Mouse (Mus musculus) embryonic facial prominence, embryonic 11.5 days (tissue): ENCODE measurements around the gene Ces2g. TPM values are rescaled to one million over a fixed set of nuclear protein-coding genes. Genes with fewer than 3 reads are reported as not detected.

Experiments
- ATAC-seq: fragments of 200-750 bp; cut with Nextera tagmentation; replicated peaks from 2 replicates; pipeline ENCODE4 v1.8.0; 2017; ENCODE audit warnings: low read depth; ENCODE audit not compliant: insufficient number of reproducible peaks, low FRiP score, low TSS enrichment
- DNase-seq: peaks from one replicate; pipeline ENCODE4 v3.0.0-alpha.2; 2015; ENCODE audit warnings: low spot score
- H3K27ac ChIP-seq: fragments of 300-500 bp; sonication (generic); replicated peaks from 2 replicates; pipeline ENCODE4 v1.5.1; 2014; ENCODE audit warnings: mild to moderate bottlenecking, low read depth, low read length, control low read depth
- H3K27me3 ChIP-seq: fragments of 300-500 bp; sonication (generic); 2 replicates; pipeline ENCODE4 v1.6.1; 2014; ENCODE audit warnings: mild to moderate bottlenecking, low read length, moderate library complexity, mixed read lengths; ENCODE audit not compliant: control insufficient read depth, insufficient read depth
- H3K36me3 ChIP-seq: fragments of 300-500 bp; sonication (generic); replicated peaks from 2 replicates; pipeline ENCODE4 v1.6.1; 2014; ENCODE audit warnings: low read depth, mild to moderate bottlenecking, low read length, moderate library complexity, mixed read lengths; ENCODE audit not compliant: control insufficient read depth, insufficient read depth
- H3K4me1 ChIP-seq: fragments of 300-500 bp; sonication (generic); 2 replicates; pipeline ENCODE4 v1.6.1; 2014; ENCODE audit warnings: low read length, mixed read lengths; ENCODE audit not compliant: control insufficient read depth, insufficient read depth
- H3K4me2 ChIP-seq: fragments of 300-500 bp; sonication (generic); 2 replicates; pipeline ENCODE4 v1.6.1; 2014; ENCODE audit warnings: low read depth, mild to moderate bottlenecking, control low read depth, low read length, moderate library complexity
- H3K4me3 ChIP-seq: fragments of 300-500 bp; sonication (generic); 2 replicates; pipeline ENCODE4 v1.5.1; 2014; ENCODE audit warnings: low read depth, low read length, control low read depth
- H3K9ac ChIP-seq: fragments of 300-500 bp; sonication (generic); replicated peaks from 2 replicates; pipeline ENCODE4 v1.6.1; 2014; ENCODE audit warnings: mild to moderate bottlenecking, control low read depth, low read length
- H3K9me3 ChIP-seq: fragments of 300-500 bp; sonication (generic); replicated peaks from 2 replicates; pipeline ENCODE4 v1.6.1; 2016; ENCODE audit warnings: mild to moderate bottlenecking, low read length, inconsistent platforms, mixed read lengths; ENCODE audit not compliant: control insufficient read depth
- WGBS: fragments of 180-500 bp; shearing (Covaris S2); extraction: QIAGEN DNeasy Blood & Tissue Kit; methylation state at CpG from one replicate; pipeline ENCODE4 v1.1.7; 2014; 5-methylcytosine and 5-hydroxymethylcytosine counted together
- polyA plus RNA-seq: library from polyadenylated mRNA; unstranded; fragments of >200 nt; fragmentation: Nextera tagmentation; extraction: Ambion mirVana; gene quantifications from 2 replicates; pipeline ENCODE4 v1.2.1, GENCODE M21; 2014

Ces2g gene
- not detected in 2 replicates for polyA plus RNA-seq

GRCm38 (mm10) chr8:104961537-104961961 lies at the start of gene Ces2g:
Gene Ces2g, plus strand, starts transcription at chr8:104961718.
- Histone ChIP-seq H3K9ac (no peak within 1 kb of the TSS), H3K9me3 (no peaks in the 10 kb centered on the region), H3K4me2 (no peak within 1 kb of the TSS), H3K36me3 (no peaks in the 10 kb centered on the region), H3K27me3 (no peaks in the 10 kb centered on the region), H3K27ac (no peak within 1 kb of the TSS), H3K4me1 (no peaks in the 10 kb centered on the region), H3K4me3 (no peak within 1 kb of the TSS)
- DNase-seq (no peak), ATAC-seq (no peak)
- 72% methylated on average over 5 of the region's 5 CpGs for WGBS

DNA sequence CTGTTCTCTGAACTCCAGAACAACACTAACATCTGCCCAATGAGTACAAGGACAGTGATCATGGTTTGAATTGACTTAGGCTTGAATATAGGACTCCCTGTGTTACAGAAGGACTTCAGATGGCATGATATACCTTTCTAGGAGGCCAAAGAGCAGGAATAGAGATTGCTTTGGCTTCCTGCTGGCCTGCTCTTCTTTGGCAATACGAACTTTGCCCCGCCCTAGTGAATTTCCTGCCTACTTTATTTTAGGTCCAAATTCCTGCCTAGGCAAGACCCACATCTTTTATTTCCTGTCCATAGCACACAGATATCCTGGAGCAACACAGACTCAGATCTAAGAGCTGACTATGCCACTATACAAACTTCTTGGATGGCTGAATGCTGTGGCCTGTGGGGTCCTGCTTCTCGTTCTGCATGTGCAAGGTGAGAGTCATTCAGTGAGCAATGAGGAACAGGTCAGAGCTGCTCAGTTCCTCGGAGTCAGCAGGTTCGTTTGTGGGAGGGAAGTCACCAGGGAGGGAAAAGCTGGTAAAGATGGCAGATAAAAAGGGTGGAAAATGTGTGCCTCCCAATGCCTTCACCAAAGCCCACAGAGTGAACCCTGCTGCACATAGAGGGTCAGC lies 35.4 kb upstream of the Ces2g start, which contains the start of gene Ces2e:
Gene Ces2e, plus strand, starts transcription at position 289 of the 625 bp plus-strand sequence.
- Histone ChIP-seq H3K4me2 (no peak within 1 kb of the TSS), H3K9ac (no peak within 1 kb of the TSS), H3K27ac (no peak within 1 kb of the TSS), H3K36me3 (no peaks in the 10 kb centered on the region), H3K9me3 (no peaks in the 10 kb centered on the region), H3K27me3 (no peaks in the 10 kb centered on the region), H3K4me3 (no peak within 1 kb of the TSS), H3K4me1 (no peaks in the 10 kb centered on the region)
- DNase-seq (no peak), ATAC-seq (no peak)
- 89% methylated on average over 5 of the region's 5 CpGs for WGBS

- H3K27ac ChIP-seq = no peak overlapping the region
- no peak for ATAC-seq
These were observed 34.2 kb upstream of the Ces2g start for GRCm38 (mm10) chr8:104927301-104927700.

GRCm38 (mm10) chr8:104944665-104945064 lies 16.9 kb upstream of the Ces2g start:
- ATAC-seq = no peak

More at GRCm38 (mm10) chr8:104927301-104927700, 34.2 kb upstream of the Ces2g start:
- WGBS = 87% methylated on average over 3 of the region's 3 CpGs
- no peak for DNase-seq
- H3K36me3 ChIP-seq = no peaks in the 10 kb centered on the region
- H3K27me3 ChIP-seq = no peaks in the 10 kb centered on the region
- no peak overlapping the region for H3K4me2 ChIP-seq
- no peak overlapping the region for H3K4me3 ChIP-seq
- H3K9ac ChIP-seq = no peak overlapping the region
- H3K9me3 ChIP-seq = no peaks in the 10 kb centered on the region
- H3K4me1 ChIP-seq = no peaks in the 10 kb centered on the region

GRCm38 (mm10) chr8:104947056-104947455 lies 14.5 kb upstream of the Ces2g start, which contains the start of gene Ces2f:
Gene Ces2f, plus strand, starts transcription at chr8:104947356.
- 84% methylated on average over 4 of the region's 4 CpGs for WGBS
- ATAC-seq = no peak
- H3K4me2 ChIP-seq = no peak within 1 kb of the TSS

More at GRCm38 (mm10) chr8:104944665-104945064, 16.9 kb upstream of the Ces2g start:
- no peak overlapping the region for H3K27ac ChIP-seq
- no peak overlapping the region for H3K4me2 ChIP-seq
- no peaks in the 10 kb centered on the region for H3K4me1 ChIP-seq
- no peaks in the 10 kb centered on the region for H3K27me3 ChIP-seq
- WGBS = 78% methylated on average over 2 of the region's 2 CpGs
- H3K36me3 ChIP-seq = no peaks in the 10 kb centered on the region
- no peak overlapping the region for H3K4me3 ChIP-seq
- no peaks in the 10 kb centered on the region for H3K9me3 ChIP-seq
- no peak for DNase-seq
- no peak overlapping the region for H3K9ac ChIP-seq

GRCm38 (mm10) chr8:104949031-104949430 lies 12.5 kb upstream of the Ces2g start:
- DNase-seq = no peak
- Histone ChIP-seq H3K9me3 (no peaks in the 10 kb centered on the region), H3K27ac (no peak overlapping the region), H3K4me2 (no peak overlapping the region), H3K36me3 (no peaks in the 10 kb centered on the region), H3K27me3 (no peaks in the 10 kb centered on the region), H3K4me3 (no peak overlapping the region), H3K4me1 (no peaks in the 10 kb centered on the region), H3K9ac (no peak overlapping the region)
- no peak for ATAC-seq
- WGBS = 83% methylated on average over 5 of the region's 5 CpGs

More at GRCm38 (mm10) chr8:104947056-104947455, 14.5 kb upstream of the Ces2g start, which contains the start of gene Ces2f:
- no peak within 1 kb of the TSS for H3K27ac ChIP-seq
- no peak for DNase-seq
- H3K4me1 ChIP-seq = no peaks in the 10 kb centered on the region
- no peaks in the 10 kb centered on the region for H3K36me3 ChIP-seq
- no peak within 1 kb of the TSS for H3K4me3 ChIP-seq
- no peaks in the 10 kb centered on the region for H3K9me3 ChIP-seq
- H3K27me3 ChIP-seq = no peaks in the 10 kb centered on the region
- H3K9ac ChIP-seq = no peak within 1 kb of the TSS

GRCm38 (mm10) chr8:104962229-104962901 lies 847 bp downstream of the Ces2g start:
- 80% methylated on average over 8 of the region's 8 CpGs for WGBS
- no peak for ATAC-seq
- Histone ChIP-seq H3K36me3 (no peaks in the 10 kb centered on the region), H3K4me2 (no peak overlapping the region), H3K27ac (no peak overlapping the region), H3K27me3 (no peaks in the 10 kb centered on the region), H3K9ac (no peak overlapping the region), H3K4me1 (no peaks in the 10 kb centered on the region), H3K4me3 (no peak overlapping the region), H3K9me3 (no peaks in the 10 kb centered on the region)
- DNase-seq = no peak

DNA sequence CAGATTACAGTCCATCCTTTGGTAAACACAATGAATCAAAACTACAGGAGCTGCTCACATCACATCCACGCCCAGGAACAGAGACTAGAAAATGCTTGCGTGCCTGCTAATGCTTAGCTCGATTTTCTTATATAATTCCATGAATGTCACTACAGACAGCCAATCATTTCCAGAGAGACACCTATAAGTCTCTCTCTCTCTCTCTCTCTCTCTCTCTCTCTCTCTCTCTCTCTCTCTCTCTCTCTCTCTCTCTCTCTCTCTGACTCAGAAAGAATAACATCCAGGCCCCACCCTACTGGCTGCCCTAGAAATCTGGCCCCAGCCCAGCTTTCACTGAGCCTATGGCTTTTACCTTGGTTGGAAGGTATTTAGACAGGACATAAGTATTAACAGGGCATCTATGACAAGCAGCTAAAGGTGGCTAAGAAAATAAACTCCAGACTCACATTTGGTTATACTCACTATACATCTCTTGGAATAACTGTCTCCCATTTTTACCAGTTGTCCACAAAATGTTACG lies 1.9 kb downstream of the Ces2g start:
- Histone ChIP-seq H3K4me1 (no peaks in the 10 kb centered on the region), H3K9me3 (no peaks in the 10 kb centered on the region), H3K27ac (no peak overlapping the region), H3K4me3 (no peak overlapping the region), H3K36me3 (no peaks in the 10 kb centered on the region), H3K27me3 (no peaks in the 10 kb centered on the region), H3K4me2 (no peak overlapping the region), H3K9ac (no peak overlapping the region)
- WGBS = 89% methylated on average over 4 of the region's 4 CpGs
- no peak for ATAC-seq
- DNase-seq = no peak
